Mouse (Mus musculus) liver, adult 10 weeks (tissue): ENCODE data around the gene Nlrc3. TPM values are rescaled to one million over a fixed set of nuclear protein-coding genes. Genes with fewer than 3 reads are reported as not detected.

Source experiments
- polyA plus RNA-seq: library from polyadenylated mRNA; stranded (reverse); fragments of 350-450 nt; fragmentation: Illumina TruSeq; extraction: RNeasy Lipid Tissue Mini Kit (QIAGEN cat#74804); gene quantifications from one replicate; pipeline ENCODE4 v1.2.3, GENCODE M21; 2014; ENCODE audit warnings: low read depth, low replicate concordance

The Nlrc3 gene
- polyA plus RNA-seq: 0.19 TPM

GRCm38 (mm10) chr16:3976251-3976671, at the start of gene Nlrc3:
Gene Nlrc3 (minus strand): TSS chr16:3976632.

GRCm38 (mm10) chr16:4003489-4004398, 27.3 kb upstream of the Nlrc3 start, which contains the start of gene Slx4:
Gene Slx4 (minus strand): TSS chr16:4003770.

DNA sequence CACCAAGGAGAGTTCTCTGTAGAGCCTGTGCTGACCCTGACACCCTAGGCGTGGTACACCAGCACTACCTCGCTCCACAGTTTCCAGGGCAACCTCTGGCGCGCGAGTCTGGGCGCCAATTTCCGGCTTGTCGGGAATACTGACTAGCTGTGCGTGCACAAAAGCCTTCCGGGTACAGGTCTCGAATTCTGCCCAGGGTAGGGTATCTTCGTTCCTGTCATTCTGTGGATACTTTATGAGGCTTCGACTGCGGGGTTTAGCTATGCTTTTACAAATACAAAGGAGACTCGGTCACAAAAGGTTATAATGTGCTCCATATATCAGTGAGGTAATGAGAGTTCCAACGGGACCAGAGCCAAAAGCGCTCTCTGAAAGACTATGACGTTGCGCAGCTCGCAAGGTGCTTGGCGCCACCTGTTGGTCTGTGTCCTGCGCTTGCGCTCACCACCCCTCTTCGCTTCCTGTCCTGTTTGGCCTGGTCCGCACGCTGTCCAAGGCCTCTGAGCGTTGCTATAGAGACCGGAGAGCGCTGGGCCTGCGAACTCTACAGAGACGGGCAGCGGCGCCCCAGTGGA, 67.8 kb downstream of the Nlrc3 start, which contains the start of the genes 1700037C18Rik and Cluap1:
Gene 1700037C18Rik, minus strand, starts transcription at position 153 of the 575 bp plus-strand sequence.
Gene Cluap1, plus strand, starts transcription at position 265 of the 575 bp plus-strand sequence.

Other genes starting within 250 kb of the Nlrc3 start
- 14.5 TPM for gene Zfp263, start 232.5 kb downstream of the Nlrc3 start, polyA plus RNA-seq
- gene Olfr15, start 145.8 kb downstream of the Nlrc3 start, polyA plus RNA-seq: not detected
- 1.5 TPM for gene Zfp174, start 129.4 kb downstream of the Nlrc3 start, polyA plus RNA-seq
- 130 TPM for gene Naa60, start 104.3 kb downstream of the Nlrc3 start, polyA plus RNA-seq
- 7.1 TPM for gene Zfp597, start 92.1 kb downstream of the Nlrc3 start, polyA plus RNA-seq
- gene Gm20695, start 92.0 kb downstream of the Nlrc3 start, polyA plus RNA-seq: 2.5 TPM
- not detected for gene 1700037C18Rik, start 67.9 kb downstream of the Nlrc3 start, polyA plus RNA-seq
- 6.0 TPM for gene Cluap1, start 67.8 kb downstream of the Nlrc3 start, polyA plus RNA-seq
- gene Slx4, start 27.1 kb upstream of the Nlrc3 start, polyA plus RNA-seq: 0.74 TPM
- not detected for gene Dnase1, start 60.3 kb upstream of the Nlrc3 start, polyA plus RNA-seq
- 70.7 TPM for gene Trap1, start 101.2 kb upstream of the Nlrc3 start, polyA plus RNA-seq
- 6.4 TPM for gene Crebbp, start 237.4 kb upstream of the Nlrc3 start, polyA plus RNA-seq